Mouse (Mus musculus): ENCODE measurements around the gene Misp. TPM values are rescaled to one million over a fixed set of nuclear protein-coding genes. Genes with fewer than 3 reads are reported as not detected.
A peak's percentile ranks its signal among the peaks of the same experiment; 100 is the strongest.

The Misp gene
- polyA plus RNA-seq, 1 experiment = 347 TPM

- WGBS = 24% methylated on average over 17 of the region's 17 CpGs
- H3K36me3 ChIP-seq (ENCODE audit: control insufficient read depth, insufficient read depth, low read length) = peaks cover 70% of the 10 kb centered on the region
- peaks cover 32% of the 10 kb centered on the region for H3K4me1 ChIP-seq (ENCODE audit: control insufficient read depth, insufficient read depth, insufficient read length, low read length)
- no peak for TF ChIP-seq POLR2A (IDR thresholded peaks at IDR 0.05; ENCODE audit: low read depth, low read length)
- no peak for TF ChIP-seq CTCF (IDR thresholded peaks at IDR 0.05; ENCODE audit: extremely low read depth, insufficient read length, insufficient replicate concordance, low read depth, low read length)
- no peaks in the 10 kb centered on the region for H3K27me3 ChIP-seq (ENCODE audit: control insufficient read depth, insufficient read depth, low read length)
- H3K4me3 ChIP-seq (ENCODE audit: low read depth, low read length) = peak overlapping the region; percentile 9
- H3K27ac ChIP-seq (ENCODE audit: insufficient read depth, low read depth, low read length) = no peak overlapping the region
Measured at GRCm38 (mm10) chr10:79858416-79859074, 37.8 kb downstream of the Misp start.

GRCm38 (mm10) chr10:79859116-79859515 is 38.3 kb downstream of the Misp start:
- H3K4me1 ChIP-seq (ENCODE audit: control insufficient read depth, insufficient read depth, insufficient read length, low read length) = peaks cover 32% of the 10 kb centered on the region
- H3K4me3 ChIP-seq (ENCODE audit: low read depth, low read length) = no peak overlapping the region
- H3K27ac ChIP-seq (ENCODE audit: insufficient read depth, low read depth, low read length) = no peak overlapping the region
- no peak for TF ChIP-seq CTCF (IDR thresholded peaks at IDR 0.05; ENCODE audit: extremely low read depth, insufficient read length, insufficient replicate concordance, low read depth, low read length)
- no peak for TF ChIP-seq POLR2A (IDR thresholded peaks at IDR 0.05; ENCODE audit: low read depth, low read length)
- H3K36me3 ChIP-seq (ENCODE audit: control insufficient read depth, insufficient read depth, low read length) = peaks cover 71% of the 10 kb centered on the region
- 67% methylated on average over 11 of the region's 11 CpGs for WGBS
- H3K27me3 ChIP-seq (ENCODE audit: control insufficient read depth, insufficient read depth, low read length) = no peaks in the 10 kb centered on the region

- no peaks in the 10 kb centered on the region for H3K27me3 ChIP-seq (ENCODE audit: control insufficient read depth, insufficient read depth, low read length)
- H3K36me3 ChIP-seq (ENCODE audit: control insufficient read depth, insufficient read depth, low read length) = peaks cover 75% of the 10 kb centered on the region
- WGBS = 89% methylated on average over 26 of the region's 26 CpGs
- H3K27ac ChIP-seq (ENCODE audit: insufficient read depth, low read depth, low read length) = no peak overlapping the region
- no peak overlapping the region for H3K4me3 ChIP-seq (ENCODE audit: low read depth, low read length)
- TF ChIP-seq POLR2A (IDR thresholded peaks at IDR 0.05; ENCODE audit: low read depth, low read length) = no peak
- peaks cover 32% of the 10 kb centered on the region for H3K4me1 ChIP-seq (ENCODE audit: control insufficient read depth, insufficient read depth, insufficient read length, low read length)
Measured at GRCm38 (mm10) chr10:79860079-79860911, 39.5 kb downstream of the Misp start.

GRCm38 (mm10) chr10:79861230-79862048 is 40.6 kb downstream of the Misp start:
- H3K4me3 ChIP-seq (ENCODE audit: low read depth, low read length) = no peak overlapping the region
- WGBS = 68% methylated on average over 25 of the region's 25 CpGs
- no peak for TF ChIP-seq POLR2A (IDR thresholded peaks at IDR 0.05; ENCODE audit: low read depth, low read length)
- no peak overlapping the region for H3K27ac ChIP-seq (ENCODE audit: insufficient read depth, low read depth, low read length)
- peaks cover 73% of the 10 kb centered on the region for H3K36me3 ChIP-seq (ENCODE audit: control insufficient read depth, insufficient read depth, low read length)
- H3K4me1 ChIP-seq (ENCODE audit: control insufficient read depth, insufficient read depth, insufficient read length, low read length) = peaks cover 30% of the 10 kb centered on the region
- H3K27me3 ChIP-seq (ENCODE audit: control insufficient read depth, insufficient read depth, low read length) = no peaks in the 10 kb centered on the region

- no peaks in the 10 kb centered on the region for H3K27me3 ChIP-seq (ENCODE audit: control insufficient read depth, insufficient read depth, low read length)
- H3K4me3 ChIP-seq (ENCODE audit: low read depth, low read length) = no peak overlapping the region
- H3K36me3 ChIP-seq (ENCODE audit: control insufficient read depth, insufficient read depth, low read length) = peaks cover 65% of the 10 kb centered on the region
- TF ChIP-seq POLR2A (IDR thresholded peaks at IDR 0.05; ENCODE audit: low read depth, low read length) (no peak), CTCF (IDR thresholded peaks at IDR 0.05; ENCODE audit: extremely low read depth, insufficient read length, insufficient replicate concordance, low read depth, low read length) (no peak)
- H3K4me1 ChIP-seq (ENCODE audit: control insufficient read depth, insufficient read depth, insufficient read length, low read length) = peaks cover 23% of the 10 kb centered on the region
- no peak overlapping the region for H3K27ac ChIP-seq (ENCODE audit: insufficient read depth, low read depth, low read length)
- WGBS = 76% methylated on average over 23 of the region's 23 CpGs
Measured at GRCm38 (mm10) chr10:79862049-79862788, 41.4 kb downstream of the Misp start.

GRCm38 (mm10) chr10:79862925-79863324 is 42.1 kb downstream of the Misp start:
- WGBS = 68% methylated on average over 10 of the region's 10 CpGs
- no peak for TF ChIP-seq POLR2A (IDR thresholded peaks at IDR 0.05; ENCODE audit: low read depth, low read length)
- TF ChIP-seq CTCF (IDR thresholded peaks at IDR 0.05; ENCODE audit: extremely low read depth, insufficient read length, insufficient replicate concordance, low read depth, low read length) = no peak
- Histone ChIP-seq H3K27ac (ENCODE audit: insufficient read depth, low read depth, low read length) (no peak overlapping the region), H3K27me3 (ENCODE audit: control insufficient read depth, insufficient read depth, low read length) (no peaks in the 10 kb centered on the region), H3K4me3 (ENCODE audit: low read depth, low read length) (no peak overlapping the region), H3K36me3 (ENCODE audit: control insufficient read depth, insufficient read depth, low read length) (peaks cover 59% of the 10 kb centered on the region), H3K4me1 (ENCODE audit: control insufficient read depth, insufficient read depth, insufficient read length, low read length) (peaks cover 16% of the 10 kb centered on the region)
